Mouse (Mus musculus) B cell, adult 2 months (primary cell): ENCODE data around the gene Terf2.
"Not testable (repeated sequence)": the region's sequence is repeated elsewhere in the genome, so short reads cannot be mapped to it uniquely, and the experiment has no call there.

ENCODE experiments used
- DNase-seq, 2 experiments: peaks; one replicate each; pipeline ENCODE4 v3.0.0; 2022

Terf2 gene

DNA sequence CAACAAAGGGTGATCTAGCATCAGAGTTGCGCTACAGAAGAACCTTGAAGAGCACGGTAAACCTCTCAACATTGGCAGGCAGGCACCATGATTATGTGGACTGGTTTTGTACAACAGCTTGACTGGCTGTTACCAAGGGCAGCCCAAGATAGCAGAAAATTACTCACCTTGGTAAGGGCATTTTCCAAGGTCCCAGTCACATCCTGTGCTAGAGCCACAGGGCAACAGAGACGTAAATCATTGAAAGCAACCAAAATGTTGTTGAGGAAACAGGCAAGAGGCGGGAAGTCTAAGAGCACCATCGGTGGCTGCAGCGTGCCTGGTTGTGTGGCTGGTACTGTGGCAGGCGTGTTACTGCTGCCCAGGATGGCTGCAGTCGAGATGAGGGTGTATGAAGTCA is 44.3 kb downstream of the Terf2 start:
- DNase-seq: no peak

DNA sequence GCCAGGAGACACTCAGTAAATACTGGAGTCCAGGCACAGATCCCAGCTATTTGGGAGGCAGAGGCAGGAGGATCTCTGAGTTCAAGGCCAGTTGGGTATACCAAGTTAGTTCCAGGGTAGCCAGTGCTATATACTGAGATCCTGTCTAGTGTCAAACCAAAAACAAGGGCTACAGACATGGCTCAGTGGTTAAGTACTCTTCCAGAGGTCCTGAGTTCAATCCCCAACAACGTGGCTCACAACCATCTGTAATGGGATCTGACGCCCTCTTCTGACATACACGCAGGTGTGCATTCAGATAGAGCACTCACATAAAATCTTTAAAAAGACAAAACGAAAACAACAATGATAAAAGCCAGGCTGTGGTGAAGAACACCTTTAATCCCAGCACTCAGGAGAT is 46.9 kb downstream of the Terf2 start:
- no peak for DNase-seq

DNA sequence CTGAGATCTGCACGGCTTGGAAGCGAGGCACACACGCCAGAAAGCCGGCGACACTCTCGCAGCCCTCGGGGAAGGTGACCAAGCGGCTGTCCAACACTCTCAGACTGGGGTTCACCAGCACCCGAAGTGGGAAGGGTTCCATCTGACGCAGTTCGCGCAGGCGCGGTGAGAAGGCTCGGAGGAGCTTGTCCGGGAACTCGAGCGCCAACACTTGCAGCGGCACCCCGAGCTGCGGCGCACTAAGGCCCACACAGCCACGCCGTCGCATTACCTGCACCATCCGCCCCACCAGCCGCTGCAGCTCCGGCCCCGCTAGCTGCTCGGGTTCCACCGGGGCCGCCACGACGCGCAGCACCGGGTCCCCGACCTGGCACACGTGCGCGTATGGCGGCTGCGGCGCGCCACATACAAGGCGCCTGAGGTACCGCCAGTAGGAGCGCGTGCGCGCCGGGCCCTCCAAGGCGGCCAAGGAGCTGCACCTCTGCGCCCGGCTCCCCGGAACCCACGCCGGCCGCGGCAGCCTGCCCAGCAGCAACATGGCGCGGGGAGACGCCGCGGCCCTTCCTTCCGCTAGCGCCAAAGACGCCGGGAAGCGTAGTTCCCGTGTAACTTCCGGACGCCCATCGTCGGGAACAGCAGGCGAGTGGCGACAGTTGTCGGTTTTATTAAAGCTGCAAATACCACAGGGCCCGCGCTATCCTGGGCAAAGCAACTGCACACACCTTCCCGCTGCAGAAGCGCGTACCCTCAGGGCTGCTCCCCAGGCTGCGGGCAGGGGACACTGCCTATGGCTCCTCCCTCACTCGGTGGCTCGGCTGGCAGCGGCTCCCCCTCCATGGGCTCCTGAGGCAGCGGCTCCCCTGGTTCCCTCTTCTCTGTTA is 48.0 kb downstream of the Terf2 start, which contains the start of gene Pdf:
Gene Pdf (minus strand): TSS at position 554 of the 881 bp plus-strand sequence.
- DNase-seq: peak; percentile 71 to 75

DNA sequence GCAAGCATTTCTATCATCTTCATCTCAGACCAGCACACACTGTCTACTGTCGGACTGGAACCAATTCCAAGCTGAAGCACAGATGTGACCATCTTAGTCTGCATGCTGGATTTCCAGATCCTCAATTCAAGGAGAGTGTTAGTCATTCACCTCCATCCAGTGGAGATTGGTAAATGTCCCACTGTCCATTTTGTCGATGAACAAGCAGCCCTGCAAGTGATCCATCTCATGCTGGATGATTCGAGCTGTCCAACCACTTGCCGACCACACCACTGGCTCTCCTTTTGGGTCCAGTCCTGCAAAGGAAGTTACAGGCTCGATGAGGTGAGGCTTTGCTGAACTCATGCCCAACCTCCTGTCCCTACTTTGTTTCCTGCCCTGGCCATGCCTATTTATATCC is 49.4 kb downstream of the Terf2 start:
- DNase-seq: no peak

DNA sequence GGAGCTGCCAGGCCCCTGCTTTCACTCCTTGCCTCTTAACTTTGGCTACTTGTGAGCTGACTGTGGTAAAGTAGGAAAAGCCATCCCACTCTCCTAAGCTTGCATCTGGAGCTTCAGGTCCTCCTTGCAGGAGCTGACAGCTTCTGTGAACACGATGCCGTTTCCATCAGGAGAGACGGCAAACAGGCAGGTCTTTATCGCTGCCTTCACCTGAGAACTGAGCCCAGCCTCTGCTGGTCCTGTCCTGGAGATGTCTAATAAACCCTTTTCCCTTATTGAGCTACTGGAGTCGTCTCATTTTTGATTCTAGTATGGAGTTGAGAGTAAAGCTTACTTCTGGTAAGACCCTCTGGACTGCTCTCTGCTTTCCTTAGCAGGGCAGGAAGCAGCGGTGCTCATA is 50.9 kb downstream of the Terf2 start:
- no peak for DNase-seq

DNA sequence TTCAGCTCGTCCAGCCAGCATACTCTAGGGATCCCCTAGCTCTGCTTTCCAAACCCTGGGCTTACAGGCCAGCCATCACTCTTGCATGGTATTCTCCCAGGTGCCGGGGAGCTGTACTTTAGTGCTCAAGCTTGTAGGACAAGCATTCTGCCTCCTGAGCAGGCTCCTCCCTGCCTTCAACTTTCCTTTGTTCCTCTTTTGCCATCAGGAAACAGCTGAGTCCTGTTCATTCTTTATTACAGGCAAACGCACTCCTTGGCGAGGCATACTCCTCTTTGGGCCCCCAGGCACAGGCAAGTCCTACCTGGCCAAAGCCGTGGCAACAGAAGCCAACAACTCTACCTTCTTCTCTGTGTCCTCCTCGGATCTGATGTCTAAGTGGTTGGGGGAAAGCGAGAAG is 55.7 kb downstream of the Terf2 start:
- DNase-seq: no peak

DNA sequence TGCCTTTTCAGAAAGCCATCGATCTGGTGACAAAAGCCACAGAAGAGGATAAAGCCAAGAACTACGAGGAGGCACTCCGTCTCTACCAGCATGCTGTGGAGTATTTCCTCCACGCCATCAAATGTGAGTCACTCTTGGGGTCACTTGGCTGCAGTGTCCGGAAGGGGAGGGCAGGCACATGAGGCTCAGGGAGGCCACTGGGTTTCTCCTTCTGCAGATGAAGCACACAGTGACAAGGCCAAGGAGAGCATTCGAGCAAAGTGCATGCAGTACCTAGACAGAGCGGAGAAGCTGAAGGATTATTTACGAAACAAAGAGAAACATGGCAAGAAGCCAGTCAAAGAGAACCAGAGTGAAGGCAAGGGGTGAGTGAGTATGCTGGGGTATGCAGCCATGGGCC is 59.7 kb downstream of the Terf2 start:
- DNase-seq: no peak

DNA sequence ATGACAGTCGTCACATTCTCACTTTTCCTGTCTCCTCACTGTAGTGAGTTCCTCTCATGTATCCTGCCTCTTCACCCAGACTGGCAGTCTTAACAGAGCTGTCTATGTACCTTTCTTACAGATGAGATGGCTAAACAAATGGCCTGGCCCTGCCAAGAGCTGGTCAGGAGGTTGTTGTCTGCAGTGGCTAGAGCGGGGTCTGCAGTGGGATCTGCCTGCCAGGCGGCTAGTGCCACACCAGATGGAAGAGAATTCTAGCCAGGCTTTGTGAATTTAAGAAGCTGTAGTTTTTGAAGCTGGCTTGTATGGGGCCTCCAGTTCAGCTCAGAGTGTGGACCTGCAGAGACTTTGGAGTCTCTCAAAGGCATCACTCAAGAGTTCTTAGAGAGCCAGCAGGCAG is 60.7 kb downstream of the Terf2 start:
- no peak for DNase-seq

DNA sequence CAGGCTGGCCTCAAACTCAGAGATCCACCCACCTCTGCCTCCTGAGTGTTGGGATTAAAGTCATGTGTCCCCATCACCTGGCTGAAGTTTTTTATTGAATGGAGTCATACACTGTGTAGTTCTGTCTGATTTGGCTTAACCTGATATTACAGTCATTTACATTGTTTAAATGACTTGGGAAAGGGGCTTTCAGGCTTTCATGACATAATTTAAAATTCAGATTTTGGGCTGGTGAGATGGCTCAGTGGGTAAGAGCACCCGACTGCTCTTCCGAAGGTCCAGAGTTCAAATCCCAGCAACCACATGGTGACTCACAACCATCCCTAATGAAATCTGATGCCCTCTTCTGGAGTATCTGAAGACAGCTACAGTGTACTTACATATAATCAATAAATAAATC is 62.7 kb downstream of the Terf2 start:
- DNase-seq: not testable (repeated sequence)

DNA sequence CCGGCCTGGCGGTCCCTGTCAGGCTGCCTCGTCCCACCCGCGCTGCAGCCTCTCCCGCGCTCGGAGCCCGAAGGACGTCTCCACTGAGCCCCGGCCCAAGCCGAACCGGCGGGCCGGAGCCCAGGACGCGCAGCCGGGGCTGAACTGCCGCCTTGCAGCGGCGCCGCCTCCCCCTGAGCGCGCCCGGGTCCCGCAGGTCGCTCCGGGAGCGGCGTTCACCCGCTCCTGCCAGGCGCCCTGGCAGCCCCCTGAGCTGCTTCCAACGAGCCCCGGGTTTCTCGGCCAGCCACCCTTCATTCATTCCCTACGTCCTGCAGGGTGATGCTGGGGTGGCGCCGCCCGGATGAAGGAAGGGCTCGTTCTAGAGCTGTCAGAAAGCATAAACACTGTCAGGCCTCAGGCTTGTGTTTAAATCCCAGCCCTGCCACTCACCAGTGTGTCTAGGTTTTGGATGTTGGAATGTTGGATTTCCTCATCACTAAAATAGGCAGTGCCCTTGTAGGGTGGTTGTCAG is 64.7 kb downstream of the Terf2 start:
- DNase-seq: no peak

DNA sequence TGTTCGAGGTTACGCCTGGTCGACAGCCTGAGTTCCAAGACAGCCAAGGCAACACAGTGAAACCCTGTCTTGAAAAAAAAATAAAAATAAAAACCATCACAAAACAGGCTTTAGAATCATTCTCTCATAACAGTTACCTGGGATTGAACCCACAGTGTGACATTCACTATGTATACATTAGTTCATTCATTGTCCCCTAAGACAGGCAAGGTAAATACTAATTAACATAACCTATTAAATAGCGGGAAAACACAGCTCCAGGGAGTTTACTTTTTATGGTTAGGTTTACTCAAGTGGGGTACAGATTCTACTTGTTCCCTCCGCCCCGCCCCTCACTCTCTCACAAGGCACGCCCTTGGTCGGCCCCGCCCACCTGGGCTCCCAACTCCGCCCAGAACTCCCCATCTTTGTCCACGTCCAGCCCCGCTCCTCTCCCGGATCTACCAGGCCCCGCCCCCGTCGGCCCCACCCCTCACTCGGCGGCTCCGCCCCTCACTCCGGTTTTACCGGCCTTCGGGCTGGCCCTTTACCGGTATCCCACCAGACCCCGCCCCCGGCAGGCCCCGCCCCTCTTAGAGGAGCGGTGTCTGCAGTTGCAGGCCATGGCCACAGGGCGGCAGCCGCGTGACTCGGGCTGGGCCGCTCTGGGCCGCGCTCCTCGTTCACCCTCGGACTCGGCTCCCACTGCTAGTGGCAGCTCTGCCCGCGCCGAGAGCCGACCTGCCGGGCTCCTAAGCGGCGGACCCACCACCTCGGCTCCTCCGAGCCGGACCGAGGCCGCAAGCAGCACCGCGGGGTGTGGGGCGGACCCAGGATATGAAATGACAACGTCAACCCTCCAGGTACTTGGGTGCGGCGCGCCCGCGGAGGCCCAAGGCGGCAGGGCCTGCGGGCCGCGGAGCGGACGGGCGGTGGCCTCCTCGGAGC is 65.4 kb downstream of the Terf2 start, which contains the start of gene Vps4a:
Gene Vps4a (plus strand): TSS at position 573 of the 927 bp plus-strand sequence.
- DNase-seq: peak; percentile 98 to 99

DNA sequence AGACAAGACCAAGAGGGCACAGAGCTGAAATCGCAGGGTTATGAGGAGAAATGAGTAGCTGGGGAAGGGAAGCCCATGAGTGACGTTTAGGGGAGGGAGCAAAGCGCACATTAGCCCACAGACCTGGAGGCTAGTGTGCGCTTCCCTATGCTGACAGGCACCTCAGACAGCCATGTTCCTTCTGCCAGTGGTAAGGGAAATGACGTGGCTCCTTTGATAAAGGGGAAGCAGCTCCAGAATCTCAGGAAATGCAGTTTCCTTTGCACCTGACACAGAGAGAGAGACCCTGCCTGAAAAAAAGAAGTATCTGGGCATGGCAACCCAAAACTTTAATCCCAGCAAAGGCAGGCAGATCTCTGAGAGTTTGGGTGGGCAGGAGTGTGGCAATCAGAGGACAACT is 66.3 kb downstream of the Terf2 start:
- peak; percentile 12 to 21 for DNase-seq

DNA sequence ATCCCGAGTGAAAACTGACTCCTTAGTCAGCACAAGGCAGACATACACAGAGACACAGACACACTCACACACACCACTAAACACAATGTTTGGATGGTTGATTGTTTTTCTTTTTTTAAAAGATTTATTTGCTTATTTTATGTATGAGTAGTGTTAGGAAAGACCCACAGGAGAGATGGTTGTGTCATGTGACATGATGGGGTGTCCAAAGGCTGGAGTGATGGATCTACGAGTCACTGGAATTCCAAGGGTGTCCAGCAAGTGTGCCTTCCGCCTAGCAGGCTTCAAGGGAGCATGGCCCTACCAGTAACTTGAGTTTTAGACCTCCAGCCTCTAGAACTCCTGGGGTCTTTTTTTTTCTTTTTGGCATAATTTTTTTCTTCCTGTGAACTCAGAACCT is 67.0 kb downstream of the Terf2 start:
- no peak for DNase-seq

DNA sequence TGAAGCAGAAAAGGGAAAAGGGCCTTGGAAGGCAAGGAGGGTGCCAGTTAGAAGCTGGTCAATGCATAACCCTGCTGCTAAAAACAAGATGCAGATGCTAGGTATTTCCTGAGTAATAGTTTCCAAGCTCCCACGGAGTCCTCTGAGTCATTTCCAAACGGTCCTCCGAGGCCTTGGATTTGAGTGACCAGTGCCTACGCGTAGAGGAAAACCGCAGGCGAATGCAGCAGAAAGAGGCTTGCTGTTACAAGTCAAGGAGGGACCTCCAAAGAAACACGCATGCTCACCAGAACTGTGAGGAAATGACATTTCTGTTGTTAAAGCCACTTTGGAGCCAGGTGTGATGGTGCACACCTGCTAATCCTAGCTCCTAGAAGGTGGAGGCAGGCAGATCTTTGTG is 72.9 kb downstream of the Terf2 start:
- no peak for DNase-seq
